ENCODE assay signal across 8 mouse cellular contexts in the genomic region with DNA sequence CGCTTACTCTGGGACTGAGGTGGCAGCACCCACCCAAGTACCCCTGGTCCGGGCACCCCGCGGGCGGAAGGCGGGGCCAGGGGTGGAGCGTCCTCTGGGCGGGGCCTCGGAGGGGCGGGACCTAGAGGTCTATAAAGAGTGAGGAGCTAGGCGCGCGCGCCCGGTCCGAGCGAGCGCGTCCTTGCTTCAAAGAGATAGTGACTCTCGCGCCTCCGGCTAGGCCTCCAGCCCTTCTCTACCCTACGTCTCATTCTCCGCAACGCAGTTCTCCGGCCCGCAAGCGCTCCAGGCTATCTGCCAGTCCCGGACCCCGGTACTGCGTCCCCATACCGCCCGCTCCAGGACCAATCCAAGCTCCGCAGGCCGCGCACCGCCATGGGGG. TPM values are rescaled to one million over a fixed set of nuclear protein-coding genes. Genes with fewer than 3 reads are reported as not detected.
DNase-seq lines count a peak whose midpoint lies in the region; ATAC-seq lines count a peak whose summit lies in the region.

A gene (plus strand): TSS at position 114 of the 382 bp plus-strand sequence.

- H3K27me3 ChIP-seq in hindbrain, embryonic 13.5 days, result no peaks in the 10 kb centered on the region

- no peaks in the 10 kb centered on the region for H3K36me3 ChIP-seq in hindbrain, embryonic 13.5 days

- H3K9ac ChIP-seq in hindbrain, embryonic 13.5 days, result peak within 1 kb of the TSS; percentile 89

- WGBS in hindbrain, embryonic 13.5 days, result under 1% methylated on average over 37 of the region's 37 CpGs

- peaks cover 50% of the 10 kb centered on the region for H3K4me1 ChIP-seq in hindbrain, embryonic 13.5 days (replicated peaks)

- peak within 1 kb of the TSS; percentile 87 for H3K27ac ChIP-seq in hindbrain, embryonic 13.5 days

- H3K4me3 ChIP-seq in hindbrain, embryonic 13.5 days, result peak within 1 kb of the TSS; percentile 82

- peak; percentile 68 for DNase-seq in T-cell, adult 2 months (ENCODE audit: low spot score)
- DNase-seq in cerebellum, postnatal 36 days, result peak; percentile 75 to 80
- peak; percentile 80 to 83 for DNase-seq in frontal cortex, postnatal 36 days (ENCODE audit: low spot score in 2 of 2)
- peak; percentile 86 to 87 for DNase-seq in layer of hippocampus, postnatal 14 days (ENCODE audit: low spot score in 2 of 2)
- DNase-seq in lung, postnatal 10 days, result peak; percentile 92
- peak; percentile 92 for DNase-seq in ovary, postnatal 36 days (ENCODE audit: low spot score)
- peak; percentile 96 for DNase-seq in thymus, postnatal 25 days

- H3K4me2 ChIP-seq in hindbrain, embryonic 13.5 days, result peak within 1 kb of the TSS; percentile 88

- ATAC-seq in hindbrain, embryonic 13.5 days (ENCODE audit: low FRiP score), result peak; percentile 73

- no peaks in the 10 kb centered on the region for H3K9me3 ChIP-seq in hindbrain, embryonic 13.5 days

RNA-seq across cellular contexts. Expression of the gene that starts here (rescaled TPM):
- polyA plus RNA-seq in hindbrain, embryonic 13.5 days (2015; fragmentation: Nextera tagmentation; extraction: Ambion mirVana), result 322 and 332 TPM in 2 replicates
- total RNA-seq in layer of hippocampus, postnatal 14 days (2021), result 100 to 1,000 TPM; 495 to 503 TPM

Comparison
In these comparisons a context has a peak if more than half of its experiments do, and no peak if none do; other contexts are left out.
1. Peak in every context shown above with its lines: DNase-seq, ATAC-seq, H3K4me3 ChIP-seq and H3K27ac ChIP-seq.